Mouse (Mus musculus) embryonic facial prominence, embryonic 12.5 days (tissue): ENCODE results near the gene Nt5c2. TPM values are rescaled to one million over a fixed set of nuclear protein-coding genes. Genes with fewer than 3 reads are reported as not detected.

ENCODE experiments used
- ATAC-seq: fragments of 200-750 bp; cut with Nextera tagmentation; 2 replicates; pipeline ENCODE4 v1.8.0; 2017; ENCODE audit not compliant: insufficient number of reproducible peaks, insufficient read depth, low FRiP score, low TSS enrichment
- H3K27ac ChIP-seq: fragments of 300-500 bp; sonication (generic); 2 replicates; pipeline ENCODE4 v1.5.1; 2016; ENCODE audit warnings: mild to moderate bottlenecking
- H3K27me3 ChIP-seq: fragments of 300-500 bp; sonication (generic); 2 replicates; pipeline ENCODE4 v1.6.1; 2016; ENCODE audit warnings: mild to moderate bottlenecking, moderate library complexity
- H3K36me3 ChIP-seq: fragments of 300-500 bp; sonication (generic); 2 replicates; pipeline ENCODE4 v1.6.1; 2016; ENCODE audit warnings: mild to moderate bottlenecking
- H3K4me1 ChIP-seq: fragments of 300-500 bp; sonication (generic); 2 replicates; pipeline ENCODE4 v1.6.1; 2016
- H3K4me2 ChIP-seq: fragments of 300-500 bp; sonication (generic); replicated peaks from 2 replicates; pipeline ENCODE4 v1.6.1; 2016; ENCODE audit warnings: mild to moderate bottlenecking, moderate library complexity
- H3K4me3 ChIP-seq: fragments of 300-500 bp; sonication (generic); 2 replicates; pipeline ENCODE4 v1.5.1; 2016; ENCODE audit warnings: mild to moderate bottlenecking
- H3K9ac ChIP-seq: fragments of 300-500 bp; sonication (generic); 2 replicates; pipeline ENCODE4 v1.6.1; 2016; ENCODE audit warnings: mild to moderate bottlenecking, moderate library complexity
- H3K9me3 ChIP-seq: fragments of 300-500 bp; sonication (generic); 2 replicates; pipeline ENCODE4 v1.6.1; 2016; ENCODE audit warnings: mild to moderate bottlenecking, moderate library complexity
- WGBS: fragments of 180-500 bp; shearing (Covaris S2); methylation state at CpG from one replicate; pipeline ENCODE4 v1.1.7; 2016; 5-methylcytosine and 5-hydroxymethylcytosine counted together
- polyA plus RNA-seq: library from polyadenylated mRNA; unstranded; fragments of >200 nt; fragmentation: Nextera tagmentation; extraction: Ambion mirVana; gene quantifications from 2 replicates; pipeline ENCODE4 v1.2.1, GENCODE M21; 2016

Nt5c2 gene
- 75.2 and 76.1 TPM in 2 replicates for polyA plus RNA-seq

GRCm38 (mm10) chr19:47014447-47015381, at the start of gene Nt5c2, which contains the start of gene Ina:
Nt5c2 (minus strand) TSS chr19:47015153.
Ina (plus strand) TSS chr19:47014698.
- peak; percentile 58; the same call in 1 of the 2 replicates for ATAC-seq
- no peaks in the 10 kb centered on the region for H3K36me3 ChIP-seq
- no peaks in the 10 kb centered on the region for H3K9me3 ChIP-seq
- peaks cover 68% of the 10 kb centered on the region for H3K27me3 ChIP-seq
- H3K4me2 ChIP-seq, result peak within 1 kb of the TSS; percentile 70
- no peak within 1 kb of the TSS for H3K27ac ChIP-seq
- WGBS, result under 1% methylated on average over 115 of the region's 124 CpGs
- peak within 1 kb of the TSS; percentile 42 for H3K9ac ChIP-seq
- H3K4me3 ChIP-seq, result peak within 1 kb of the TSS; percentile 50
- H3K4me1 ChIP-seq, result peaks cover 19% of the 10 kb centered on the region

- Histone ChIP-seq H3K4me3 (no peak overlapping the region), H3K9ac (no peak overlapping the region), H3K27ac (no peak overlapping the region), H3K27me3 (no peaks in the 10 kb centered on the region), H3K4me2 (no peak overlapping the region), H3K9me3 (no peaks in the 10 kb centered on the region), H3K36me3 (no peaks in the 10 kb centered on the region), H3K4me1 (no peaks in the 10 kb centered on the region)
- 63% methylated on average over 1 of the region's 1 CpGs for WGBS
- no peak for ATAC-seq
These were observed 42.7 kb upstream of the Nt5c2 start for GRCm38 (mm10) chr19:47057684-47058083.

- Histone ChIP-seq H3K4me1 (peaks cover 12% of the 10 kb centered on the region), H3K9me3 (no peaks in the 10 kb centered on the region), H3K36me3 (no peaks in the 10 kb centered on the region), H3K9ac (no peak overlapping the region), H3K27ac (no peak overlapping the region), H3K4me2 (no peak overlapping the region), H3K27me3 (no peaks in the 10 kb centered on the region), H3K4me3 (no peak overlapping the region)
- 81% methylated on average over 4 of the region's 4 CpGs for WGBS
- ATAC-seq, result no peak
These were observed 38.5 kb upstream of the Nt5c2 start for GRCm38 (mm10) chr19:47053471-47053870.

DNA sequence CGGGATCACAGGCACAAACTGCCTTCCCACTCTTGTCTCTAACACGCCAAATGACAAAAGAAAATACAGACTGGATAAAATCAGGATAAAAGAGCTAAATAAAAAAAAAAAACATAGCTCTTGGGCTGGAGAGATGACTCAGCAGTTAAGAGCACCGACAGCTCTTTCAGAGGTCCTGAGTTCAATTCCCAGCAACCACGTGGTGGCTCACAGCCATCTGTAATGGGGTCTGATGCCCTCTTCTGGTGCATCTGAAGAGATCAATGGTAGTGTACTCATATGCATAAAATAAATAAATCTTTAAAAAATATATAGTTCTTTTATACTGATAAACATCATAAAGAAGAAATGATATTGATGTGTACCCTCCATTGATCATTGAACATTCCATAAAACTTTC, 38.0 kb upstream of the Nt5c2 start:
- no peaks in the 10 kb centered on the region for H3K9me3 ChIP-seq
- H3K27me3 ChIP-seq, result no peaks in the 10 kb centered on the region
- no peak overlapping the region for H3K9ac ChIP-seq
- no peak for ATAC-seq
- peaks cover 12% of the 10 kb centered on the region for H3K4me1 ChIP-seq
- H3K4me2 ChIP-seq, result no peak overlapping the region
- no peaks in the 10 kb centered on the region for H3K36me3 ChIP-seq
- H3K4me3 ChIP-seq, result no peak overlapping the region
- H3K27ac ChIP-seq, result no peak overlapping the region
- 89% methylated on average over 4 of the region's 4 CpGs for WGBS

GRCm38 (mm10) chr19:47050271-47051032, 35.5 kb upstream of the Nt5c2 start, which contains the start of gene Pcgf6:
Pcgf6 (minus strand) TSS chr19:47050906.
- H3K4me1 ChIP-seq, result peaks cover 12% of the 10 kb centered on the region
- peak within 1 kb of the TSS; percentile 95 for H3K27ac ChIP-seq
- peak; percentile 86 for ATAC-seq
- no peaks in the 10 kb centered on the region for H3K27me3 ChIP-seq
- under 1% methylated on average over 75 of the region's 75 CpGs for WGBS
- H3K4me2 ChIP-seq, result peak within 1 kb of the TSS; percentile 76
- H3K9me3 ChIP-seq, result no peaks in the 10 kb centered on the region
- peaks cover 23% of the 10 kb centered on the region for H3K36me3 ChIP-seq
- H3K9ac ChIP-seq, result peak within 1 kb of the TSS; percentile 81
- peak within 1 kb of the TSS; percentile 85 for H3K4me3 ChIP-seq

GRCm38 (mm10) chr19:47049840-47050239, 34.9 kb upstream of the Nt5c2 start:
- H3K4me2 ChIP-seq, result peak overlapping the region; percentile 76
- H3K27me3 ChIP-seq, result no peaks in the 10 kb centered on the region
- H3K27ac ChIP-seq, result peak overlapping the region; percentile 95
- H3K9me3 ChIP-seq, result no peaks in the 10 kb centered on the region
- H3K9ac ChIP-seq, result peak overlapping the region; percentile 81
- H3K4me1 ChIP-seq, result peaks cover 12% of the 10 kb centered on the region
- 7% methylated on average over 7 of the region's 7 CpGs for WGBS
- peak overlapping the region; percentile 85 for H3K4me3 ChIP-seq
- ATAC-seq, result no peak
- H3K36me3 ChIP-seq, result peaks cover 27% of the 10 kb centered on the region

GRCm38 (mm10) chr19:47049061-47049460, 34.1 kb upstream of the Nt5c2 start:
- H3K9ac ChIP-seq, result no peak overlapping the region; the same call in none of the 2 replicates
- H3K4me1 ChIP-seq, result peaks cover 12% of the 10 kb centered on the region
- peak overlapping the region; percentile 76 for H3K4me2 ChIP-seq
- H3K36me3 ChIP-seq, result peaks cover 31% of the 10 kb centered on the region
- no peak for ATAC-seq
- no peaks in the 10 kb centered on the region for H3K9me3 ChIP-seq
- peak overlapping the region; percentile 85; the same call in 1 of the 2 replicates for H3K4me3 ChIP-seq
- 65% methylated on average over 4 of the region's 4 CpGs for WGBS
- no peaks in the 10 kb centered on the region for H3K27me3 ChIP-seq
- H3K27ac ChIP-seq, result no peak overlapping the region

GRCm38 (mm10) chr19:47047236-47047833, 32.4 kb upstream of the Nt5c2 start:
- no peak overlapping the region for H3K4me2 ChIP-seq
- no peaks in the 10 kb centered on the region for H3K9me3 ChIP-seq
- no peaks in the 10 kb centered on the region for H3K27me3 ChIP-seq
- H3K4me1 ChIP-seq, result peaks cover 12% of the 10 kb centered on the region
- peaks cover 34% of the 10 kb centered on the region for H3K36me3 ChIP-seq
- no peak overlapping the region for H3K4me3 ChIP-seq
- H3K9ac ChIP-seq, result no peak overlapping the region
- H3K27ac ChIP-seq, result no peak overlapping the region
- WGBS, result 81% methylated on average over 13 of the region's 13 CpGs
- ATAC-seq, result no peak

GRCm38 (mm10) chr19:47046343-47046742, 31.4 kb upstream of the Nt5c2 start:
- H3K9ac ChIP-seq, result no peak overlapping the region
- peaks cover 12% of the 10 kb centered on the region for H3K4me1 ChIP-seq
- no peak overlapping the region for H3K4me2 ChIP-seq
- no peak overlapping the region for H3K4me3 ChIP-seq
- H3K36me3 ChIP-seq, result peaks cover 37% of the 10 kb centered on the region
- H3K27me3 ChIP-seq, result no peaks in the 10 kb centered on the region
- 89% methylated on average over 1 of the region's 1 CpGs for WGBS
- no peak for ATAC-seq
- no peak overlapping the region for H3K27ac ChIP-seq
- H3K9me3 ChIP-seq, result no peaks in the 10 kb centered on the region

DNA sequence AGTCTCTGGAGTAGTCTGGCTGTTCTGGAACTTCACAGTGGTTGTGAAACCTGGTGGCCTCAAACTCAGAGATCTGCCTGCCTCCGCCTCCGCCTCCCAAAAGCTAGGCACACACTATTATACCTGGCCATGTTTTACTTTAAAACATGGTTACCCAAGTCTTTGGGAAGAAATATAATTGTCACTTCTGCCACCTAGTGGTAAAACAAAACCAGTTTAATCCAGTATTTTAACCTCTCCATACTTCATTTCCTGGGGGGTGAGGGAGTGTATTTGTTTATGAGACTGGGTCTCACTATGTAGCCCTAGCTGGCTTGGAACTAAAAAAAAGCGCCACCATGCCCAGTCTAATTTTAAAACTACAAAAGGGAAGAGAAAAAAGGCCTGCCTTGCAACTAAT, 28.7 kb upstream of the Nt5c2 start:
- H3K4me1 ChIP-seq, result no peaks in the 10 kb centered on the region

GRCm38 (mm10) chr19:47040720-47041473, 25.9 kb upstream of the Nt5c2 start:
- ATAC-seq, result no peak
- Histone ChIP-seq H3K9me3 (no peaks in the 10 kb centered on the region), H3K4me3 (no peak overlapping the region), H3K4me2 (no peak overlapping the region), H3K27me3 (no peaks in the 10 kb centered on the region), H3K9ac (no peak overlapping the region), H3K4me1 (no peaks in the 10 kb centered on the region), H3K36me3 (peaks cover 55% of the 10 kb centered on the region), H3K27ac (no peak overlapping the region)
- 89% methylated on average over 3 of the region's 3 CpGs for WGBS

More for the DNA sequence above, 28.7 kb upstream of the Nt5c2 start:
- ATAC-seq, result no peak
- Histone ChIP-seq H3K9me3 (no peaks in the 10 kb centered on the region), H3K4me3 (no peak overlapping the region), H3K4me2 (no peak overlapping the region), H3K9ac (no peak overlapping the region), H3K36me3 (peaks cover 60% of the 10 kb centered on the region), H3K27ac (no peak overlapping the region), H3K27me3 (no peaks in the 10 kb centered on the region)
- WGBS, result 85% methylated on average over 3 of the region's 3 CpGs
